Mouse (Mus musculus) naive thymus-derived CD4-positive, alpha-beta T cell, adult 2 months (primary cell): ENCODE results near the gene Ncam1.

Experiments used
- DNase-seq: peaks from one replicate; pipeline ENCODE4 v3.0.0-alpha.2; 2011; ENCODE audit warnings: low read depth

Ncam1 gene

GRCm38 (mm10) chr9:49751466-49751865 lies 47.3 kb downstream of the Ncam1 start:
- no peak for DNase-seq

- DNase-seq, result no peak
These were observed 52.5 kb downstream of the Ncam1 start for GRCm38 (mm10) chr9:49746176-49746575.

DNA sequence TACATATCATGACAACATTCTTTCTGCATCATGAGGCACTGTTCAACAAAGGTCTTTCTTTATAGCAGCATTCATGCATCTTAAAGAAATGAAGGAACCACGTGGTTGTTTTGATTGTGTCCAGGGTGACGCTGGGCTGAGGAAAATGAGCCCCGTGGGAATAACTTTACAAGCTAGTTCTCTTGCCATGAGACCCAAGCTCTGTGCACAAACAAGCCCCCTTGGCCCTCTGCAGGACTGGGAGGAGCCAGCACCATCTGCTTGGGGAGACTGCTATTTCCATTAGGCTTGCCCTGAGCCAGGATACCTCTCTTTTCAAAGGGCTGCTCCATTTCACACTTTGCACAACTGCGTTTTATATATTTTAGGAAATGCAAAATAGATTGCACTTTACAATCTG lies 53.0 kb downstream of the Ncam1 start:
- no peak for DNase-seq

GRCm38 (mm10) chr9:49744286-49744685 lies 54.4 kb downstream of the Ncam1 start:
- no peak for DNase-seq

DNA sequence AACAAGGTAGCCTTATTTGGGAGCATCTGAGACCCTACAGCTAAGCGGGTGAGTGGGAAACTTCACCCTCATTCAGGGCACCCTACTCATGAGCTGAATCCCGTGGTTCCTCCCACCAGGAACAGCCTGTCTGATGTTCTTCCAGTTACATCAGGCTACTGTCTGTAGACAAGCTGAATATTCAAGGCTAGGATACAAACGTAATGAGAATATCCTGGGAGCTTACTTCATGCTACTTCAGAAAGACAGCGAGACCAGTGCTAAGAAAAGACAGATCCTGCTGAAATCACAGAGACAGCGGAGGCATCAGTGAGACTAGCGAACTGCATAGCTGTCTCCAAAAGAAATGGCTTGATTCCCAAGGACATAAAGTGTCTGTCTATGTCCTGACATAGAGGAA lies 58.8 kb downstream of the Ncam1 start:
- DNase-seq, result no peak

GRCm38 (mm10) chr9:49738546-49738945 lies 60.2 kb downstream of the Ncam1 start:
- DNase-seq, result no peak

DNA sequence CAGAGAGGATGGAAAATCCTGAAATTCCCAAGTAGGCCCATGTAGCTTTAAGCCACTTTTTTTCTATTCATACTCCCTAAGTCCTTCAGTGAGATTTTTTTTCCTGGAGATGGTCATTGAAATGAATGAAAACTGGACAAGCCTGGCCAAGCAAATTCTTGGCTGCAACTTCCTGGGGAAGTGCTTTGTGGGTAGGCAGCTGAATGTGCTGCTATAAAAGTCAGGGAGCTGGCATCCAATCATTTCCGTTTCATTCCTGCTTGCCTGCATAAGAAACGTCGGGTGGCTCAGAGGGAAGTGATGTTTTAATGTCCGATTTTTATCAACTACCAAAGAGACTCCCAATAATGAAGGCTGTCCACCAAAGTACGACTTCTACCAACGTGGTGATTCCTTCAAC lies 61.6 kb downstream of the Ncam1 start:
- no peak for DNase-seq

GRCm38 (mm10) chr9:49734348-49735007 lies 64.2 kb downstream of the Ncam1 start:
- DNase-seq, result no peak

- no peak for DNase-seq
These were observed 65.0 kb downstream of the Ncam1 start for GRCm38 (mm10) chr9:49733726-49734125.

GRCm38 (mm10) chr9:49729479-49729878 lies 69.2 kb downstream of the Ncam1 start:
- no peak for DNase-seq

GRCm38 (mm10) chr9:49728211-49728610 lies 70.5 kb downstream of the Ncam1 start:
- no peak for DNase-seq

DNA sequence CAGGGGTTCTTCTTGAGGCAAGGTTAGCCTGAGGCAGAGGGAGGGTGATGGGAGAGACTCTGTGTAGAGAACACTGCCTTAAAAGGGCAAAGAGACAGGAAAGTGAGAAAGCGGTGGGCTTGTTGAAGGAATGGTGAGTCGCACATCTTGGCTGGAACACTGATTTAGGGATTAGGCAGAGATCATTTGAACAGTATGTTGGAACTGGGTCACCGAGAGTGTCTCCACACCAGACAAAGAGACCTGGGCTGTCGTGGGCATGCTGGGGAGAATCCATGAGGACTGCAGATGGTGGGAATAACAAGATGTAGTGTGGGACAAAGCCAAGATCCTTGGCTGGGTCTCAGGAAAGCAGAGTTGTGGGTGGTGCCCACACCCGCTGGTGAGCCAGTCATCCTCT lies 76.0 kb downstream of the Ncam1 start:
- no peak for DNase-seq

GRCm38 (mm10) chr9:49715121-49715520 lies 83.6 kb downstream of the Ncam1 start:
- DNase-seq, result no peak

DNA sequence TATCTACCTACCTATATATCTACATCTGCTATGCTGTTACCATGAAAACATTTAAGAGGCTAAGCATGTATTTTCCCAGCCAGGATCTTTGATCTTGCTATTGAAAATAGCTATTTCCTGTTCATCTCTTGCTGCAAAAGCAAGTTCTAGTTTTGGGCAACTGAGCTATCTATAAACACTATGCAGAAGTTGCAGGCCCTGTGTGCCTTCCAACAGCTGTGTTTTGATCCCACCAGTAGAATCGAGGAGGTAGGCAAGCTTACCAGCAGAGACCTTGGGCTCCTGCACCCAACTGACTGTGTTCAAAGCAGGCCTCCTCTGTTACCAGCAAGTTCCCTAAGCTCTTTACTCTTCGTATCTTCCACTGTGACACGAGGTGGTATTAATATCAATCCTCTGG lies 84.6 kb downstream of the Ncam1 start:
- no peak for DNase-seq

DNA sequence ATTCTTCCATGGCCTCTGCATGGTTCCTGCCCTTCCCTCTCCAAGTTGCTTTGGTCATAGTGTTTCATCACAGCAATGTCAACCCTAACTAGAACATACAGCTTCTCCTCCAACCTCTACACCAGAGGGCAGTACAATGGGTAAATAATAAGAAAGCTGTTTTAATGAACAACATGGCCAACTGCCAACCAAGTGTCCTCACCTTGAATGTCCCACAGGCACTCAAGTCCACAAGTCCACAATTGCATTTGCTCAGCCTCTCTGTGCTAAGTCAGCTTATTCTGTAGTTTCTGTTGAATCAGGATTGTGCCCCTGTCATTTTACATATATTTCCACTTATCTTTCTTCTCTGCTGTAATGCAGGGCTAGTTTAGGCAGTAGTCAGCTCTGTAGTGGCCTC lies 91.1 kb downstream of the Ncam1 start:
- DNase-seq, result no peak

GRCm38 (mm10) chr9:49704196-49704967 lies 94.3 kb downstream of the Ncam1 start:
- DNase-seq, result no peak

DNA sequence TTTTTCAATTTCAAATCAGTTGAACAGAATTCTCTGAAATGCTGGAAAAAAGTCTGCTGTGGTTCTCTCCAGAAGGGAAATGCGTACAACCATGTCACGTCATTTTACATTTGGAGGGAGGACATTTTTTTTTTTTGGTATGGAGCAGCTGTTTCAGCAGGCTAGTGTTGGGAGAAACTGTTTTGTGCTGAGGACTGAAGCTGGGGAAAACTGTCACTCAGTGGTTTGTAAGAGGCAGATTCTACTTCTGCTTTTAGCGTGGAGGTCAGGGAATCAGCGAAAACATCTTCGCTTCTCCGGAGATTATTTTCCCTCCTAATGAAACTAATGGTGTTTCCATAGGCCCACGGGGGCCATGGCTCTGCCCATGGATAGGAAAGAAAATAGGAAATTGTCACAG lies 103.4 kb downstream of the Ncam1 start:
- no peak for DNase-seq

- DNase-seq, result no peak
These were observed 105.9 kb downstream of the Ncam1 start for GRCm38 (mm10) chr9:49692791-49693190.

DNA sequence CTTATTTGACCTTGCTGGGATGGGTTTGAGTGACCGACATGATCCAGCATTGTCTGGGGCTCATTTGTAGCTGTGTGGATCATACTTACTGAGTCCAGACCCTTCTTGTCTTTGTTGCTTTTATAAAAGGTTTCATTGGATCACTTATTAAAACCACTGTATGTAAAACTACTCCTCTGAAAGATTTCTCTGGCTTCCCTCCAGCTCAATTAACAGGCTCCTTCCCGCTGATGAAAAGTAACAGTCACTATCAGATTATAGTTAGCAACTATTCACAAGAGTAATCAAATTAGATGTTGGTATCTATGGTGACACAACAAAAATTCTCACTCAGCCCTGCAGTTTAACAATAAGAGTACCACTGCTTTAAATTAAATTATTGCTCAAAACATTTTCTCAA lies 107.4 kb downstream of the Ncam1 start:
- DNase-seq, result no peak

DNA sequence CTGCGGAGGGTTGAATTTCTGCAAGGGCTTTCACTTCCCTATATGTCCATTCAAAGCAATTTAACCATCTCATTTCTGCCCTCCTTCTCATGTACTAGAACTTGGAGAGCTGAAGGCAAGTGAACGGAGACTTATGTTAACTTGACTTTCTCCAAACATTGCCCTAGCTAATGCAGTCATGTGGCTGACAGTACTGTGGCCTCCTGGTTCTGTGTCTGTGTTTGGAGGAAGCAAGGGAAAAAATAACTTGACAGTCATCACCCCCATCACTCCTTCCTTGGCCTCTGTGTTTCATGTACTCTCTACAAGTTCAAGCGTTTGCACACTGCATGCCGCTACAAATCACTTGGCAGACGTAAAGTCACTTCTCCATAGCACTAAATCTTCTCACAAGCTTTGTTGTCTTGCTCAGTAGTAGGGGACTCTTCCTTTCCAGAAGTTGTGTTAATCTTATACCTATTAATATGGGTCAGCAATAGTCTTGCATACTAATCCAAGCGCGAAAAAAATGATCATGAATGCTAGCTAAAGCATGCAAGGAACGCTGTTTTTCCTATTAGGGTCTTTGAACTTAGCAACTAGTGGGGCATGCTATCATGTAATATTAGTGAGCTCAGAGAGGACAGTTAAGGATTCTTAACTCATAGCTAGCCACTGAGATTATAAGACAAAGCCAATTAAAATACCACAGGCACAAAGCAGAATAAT lies 115.0 kb downstream of the Ncam1 start:
- no peak for DNase-seq

GRCm38 (mm10) chr9:49681848-49682469 lies 116.8 kb downstream of the Ncam1 start:
- no peak for DNase-seq

- no peak for DNase-seq
These were observed 119.5 kb downstream of the Ncam1 start for GRCm38 (mm10) chr9:49679270-49679669.
